Mouse (Mus musculus) MEL (cell line): Measurements from ENCODE around the gene Pdcd11. TPM values are rescaled to one million over a fixed set of nuclear protein-coding genes. Genes with fewer than 3 reads are reported as not detected.

Source experiments
- DNase-seq: peaks from one replicate; pipeline ENCODE4 v3.0.0; 2011; ENCODE audit warnings: low read depth, low spot score
- H3K27ac ChIP-seq: 2 replicates; pipeline ENCODE4 v1.5.1; 2012; ENCODE audit warnings: low read depth, mild to moderate bottlenecking, control low read depth, low read length, moderate library complexity; ENCODE audit not compliant: control insufficient read depth
- H3K27me3 ChIP-seq, 2 experiments: fragments of 150-350 bp in 1 of 2; sonication (generic) in 1 of 2; 2 replicates each; pipeline ENCODE4 v1.6.1; 2012; ENCODE audit warnings: low read length in 2 of 2, mild to moderate bottlenecking in 2 of 2, improper control_type of control experiment in 1 of 2, moderate library complexity in 1 of 2; ENCODE audit not compliant: insufficient read depth in 2 of 2, control insufficient read depth in 1 of 2
- H3K36me3 ChIP-seq, 2 experiments: 2 replicates each; pipeline ENCODE4 v1.6.1; 2012 to 2014; ENCODE audit warnings: low read length in 2 of 2, improper control_type of control experiment in 1 of 2, inconsistent platforms in 1 of 2, mild to moderate bottlenecking in 1 of 2; ENCODE audit not compliant: insufficient read depth in 2 of 2, control insufficient read depth in 1 of 2
- H3K4me1 ChIP-seq, 2 experiments: fragments of 150-350 bp in 1 of 2; sonication (generic) in 1 of 2; 2 replicates each; pipeline ENCODE4 v1.6.1; 2012; ENCODE audit warnings: low read length in 2 of 2, improper control_type of control experiment in 1 of 2, mild to moderate bottlenecking in 1 of 2; ENCODE audit not compliant: insufficient read depth in 2 of 2, control insufficient read depth in 1 of 2
- H3K4me3 ChIP-seq, 2 experiments: fragments of 150-350 bp in 1 of 2; sonication (generic) in 1 of 2; 2 replicates each; pipeline ENCODE4 v1.5.1; 2012; ENCODE audit warnings: low read depth in 2 of 2, low read length in 2 of 2, mild to moderate bottlenecking in 2 of 2, moderate library complexity in 2 of 2, control low read depth in 1 of 2, improper control_type of control experiment in 1 of 2; ENCODE audit not compliant: control insufficient read depth in 1 of 2, insufficient read depth in 1 of 2
- H3K79me2 ChIP-seq: 2 replicates; pipeline ENCODE4 v1.6.1; 2012; ENCODE audit warnings: mild to moderate bottlenecking, low read length, moderate library complexity; ENCODE audit not compliant: control insufficient read depth, poor library complexity, insufficient read depth
- H3K9ac ChIP-seq: 2 replicates; pipeline ENCODE4 v1.6.1; 2012; ENCODE audit warnings: low read depth, mild to moderate bottlenecking, control low read depth, low read length, moderate library complexity; ENCODE audit not compliant: control insufficient read depth, poor library complexity, severe bottlenecking
- H3K9me3 ChIP-seq: fragments of 150-350 bp; sonication (generic); replicated peaks from 2 replicates; pipeline ENCODE4 v1.6.1; 2012; ENCODE audit warnings: mild to moderate bottlenecking, low read length, improper control_type of control experiment, moderate library complexity; ENCODE audit not compliant: insufficient read depth
- CHD1 ChIP-seq: IDR thresholded peaks from 2 replicates; pipeline ENCODE4 v1.6.1; 2012; ENCODE audit warnings: low read depth, mild to moderate bottlenecking, inconsistent platforms, low read length, improper control_type of control experiment
- ELF1 ChIP-seq: IDR thresholded peaks from 2 replicates; pipeline ENCODE4 v1.6.1; 2014; ENCODE audit warnings: low read depth, mild to moderate bottlenecking, inconsistent platforms, low read length, improper control_type of control experiment, moderate library complexity
- GATA1 ChIP-seq: IDR thresholded peaks from 2 replicates; pipeline ENCODE4 v1.6.1; 2011; ENCODE audit warnings: low read depth, low read length, improper control_type of control experiment
- HCFC1 ChIP-seq: IDR thresholded peaks from 2 replicates; pipeline ENCODE4 v1.6.1; 2012; ENCODE audit warnings: low read depth, mild to moderate bottlenecking, inconsistent platforms, low read length, improper control_type of control experiment, moderate library complexity
- MAFK ChIP-seq: IDR thresholded peaks from 2 replicates; pipeline ENCODE4 v1.6.1; 2011; ENCODE audit warnings: low read depth, mild to moderate bottlenecking, low read length, improper control_type of control experiment, borderline replicate concordance
- MAX ChIP-seq: IDR thresholded peaks from 2 replicates; pipeline ENCODE4 v1.6.1; 2011; ENCODE audit warnings: low read length, improper control_type of control experiment
- MAZ ChIP-seq: IDR thresholded peaks from 2 replicates; pipeline ENCODE4 v1.6.1; 2012; ENCODE audit warnings: low read depth, mild to moderate bottlenecking, inconsistent platforms, low read length, improper control_type of control experiment
- MEF2A ChIP-seq: IDR thresholded peaks from 2 replicates; pipeline ENCODE4 v1.6.1; 2014; ENCODE audit warnings: low read depth, mild to moderate bottlenecking, inconsistent platforms, low read length, improper control_type of control experiment; ENCODE audit not compliant: poor library complexity, insufficient replicate concordance, severe bottlenecking; ENCODE audit errors: extremely low read depth
- MXI1 ChIP-seq: IDR thresholded peaks from 2 replicates; pipeline ENCODE4 v1.6.1; 2011; ENCODE audit warnings: mild to moderate bottlenecking, low read depth, low read length, improper control_type of control experiment
- NELFE ChIP-seq: IDR thresholded peaks from 2 replicates; pipeline ENCODE4 v1.6.1; 2011; ENCODE audit warnings: low read depth, low read length, improper control_type of control experiment
- NRF1 ChIP-seq: IDR thresholded peaks from 2 replicates; pipeline ENCODE4 v1.6.1; 2014; ENCODE audit warnings: low read depth, mild to moderate bottlenecking, inconsistent platforms, low read length, improper control_type of control experiment, moderate library complexity; ENCODE audit not compliant: poor library complexity, insufficient read depth, severe bottlenecking
- POLR2AphosphoS2 ChIP-seq: IDR thresholded peaks from 2 replicates; pipeline ENCODE4 v1.6.1; 2011; ENCODE audit warnings: low read length, improper control_type of control experiment
- RCOR1 ChIP-seq: IDR thresholded peaks from 2 replicates; pipeline ENCODE4 v1.6.1; 2012; ENCODE audit warnings: low read depth, mild to moderate bottlenecking, inconsistent platforms, low read length, improper control_type of control experiment
- SIN3A ChIP-seq: IDR thresholded peaks from 2 replicates; pipeline ENCODE4 v1.6.1; 2012; ENCODE audit warnings: low read length, improper control_type of control experiment, inconsistent platforms
- USF1 ChIP-seq: IDR thresholded peaks from 2 replicates; pipeline ENCODE4 v1.6.1; 2014; ENCODE audit warnings: low read depth, mild to moderate bottlenecking, inconsistent platforms, low read length, improper control_type of control experiment, moderate library complexity
- USF2 ChIP-seq, 2 experiments: IDR thresholded peaks; 2 replicates each; pipeline ENCODE4 v1.6.1; 2011 to 2012; ENCODE audit warnings: improper control_type of control experiment in 2 of 2, low read length in 2 of 2, borderline replicate concordance in 1 of 2, inconsistent platforms in 1 of 2, low read depth in 1 of 2, mild to moderate bottlenecking in 1 of 2; ENCODE audit not compliant: insufficient read depth in 1 of 2
- polyA plus RNA-seq, 2 experiments: library from polyadenylated mRNA; stranded (reverse) in 1 of 2; unstranded in 1 of 2; fragments of >175 nt in 1 of 2; fragments of >200 nt in 1 of 2; gene quantifications; 2 replicates each; pipeline versions ENCODE4 v1.2.1 to v1.2.4; 2012; ENCODE audit warnings: low replicate concordance in 2 of 2, low read depth in 1 of 2; ENCODE audit not compliant: insufficient read length in 2 of 2, insufficient read depth in 1 of 2, missing spikeins in 1 of 2
- total RNA-seq: library from RNA; depleted of rRNA; stranded (reverse); fragments of 300-350 nt; gene quantifications from 2 replicates; pipeline ENCODE4 v1.2.3, GENCODE M21; 2012

Pdcd11 gene
- total and polyA plus RNA-seq, 3 experiments, result 79.6 to 107 (median 81.8) TPM

DNA sequence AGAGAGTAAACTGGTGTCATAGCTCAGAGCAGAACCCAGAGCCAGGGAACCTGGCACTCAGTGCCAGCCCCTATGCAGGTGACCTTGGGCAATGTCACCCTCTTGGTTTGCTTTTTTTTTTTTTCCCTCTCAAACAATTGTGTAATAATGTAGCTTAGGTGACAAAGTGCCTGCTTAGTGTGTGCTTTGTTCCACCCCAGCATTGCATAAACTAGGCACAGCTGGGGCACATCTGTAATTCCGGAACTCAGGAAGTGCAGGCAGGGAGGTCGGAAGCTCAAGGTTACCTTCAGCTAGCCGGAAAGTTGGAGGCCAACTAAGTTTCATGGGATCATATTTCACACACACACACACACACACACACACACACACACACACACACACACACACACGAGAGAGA lies 59.3 kb downstream of the Pdcd11 start:
- Histone ChIP-seq H3K9ac (no peak overlapping the region), H3K36me3 (no peaks in the 10 kb centered on the region), H3K79me2 (no peaks in the 10 kb centered on the region), H3K27me3 (peaks cover 10 to 12% of the 10 kb centered on the region in 2 experiments), H3K27ac (no peak overlapping the region), H3K4me1 (no peaks in the 10 kb centered on the region), H3K4me3 (no peak overlapping the region), H3K9me3 (no peaks in the 10 kb centered on the region)
- DNase-seq, result no peak
- no peak for TF ChIP-seq CHD1
- no peak for TF ChIP-seq GATA1

DNA sequence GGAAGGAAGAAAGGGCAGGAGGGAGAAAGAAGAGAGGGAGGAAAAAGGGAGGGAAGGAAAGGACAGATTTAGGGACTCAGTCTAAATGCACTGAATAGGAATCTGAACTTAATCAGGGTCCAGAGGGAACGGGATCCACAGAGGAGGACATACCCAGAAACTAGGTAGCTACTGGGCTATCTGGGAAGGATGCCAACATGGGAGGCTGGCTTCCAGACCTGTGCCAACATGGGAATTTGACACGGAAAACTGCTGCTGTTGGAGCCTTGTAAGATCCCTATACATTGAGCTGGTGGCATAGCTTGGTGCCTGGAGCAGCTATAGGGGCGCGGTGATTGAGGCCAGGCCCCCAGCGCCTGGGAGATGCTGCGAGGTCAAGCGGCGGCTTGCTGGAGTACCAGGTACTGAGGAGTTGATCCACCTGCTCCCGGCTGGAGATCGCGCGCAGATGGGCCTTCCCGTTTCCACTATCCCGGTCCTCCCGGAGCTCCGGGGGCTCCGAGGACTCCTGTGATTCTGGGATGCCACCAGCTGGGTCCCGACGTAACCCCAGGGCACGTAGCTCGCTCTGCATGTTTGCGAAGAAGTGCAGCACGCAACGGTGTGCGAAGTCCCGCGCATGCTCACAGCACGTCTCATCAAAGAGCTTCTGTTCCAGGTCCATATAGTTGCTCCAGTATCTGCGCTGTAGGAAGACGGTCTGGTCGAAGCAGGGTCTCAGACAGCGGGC lies 60.9 kb downstream of the Pdcd11 start:
- no peak overlapping the region for H3K9ac ChIP-seq
- H3K27ac ChIP-seq, result no peak overlapping the region
- H3K9me3 ChIP-seq, result no peaks in the 10 kb centered on the region
- H3K36me3 ChIP-seq, result no peaks in the 10 kb centered on the region
- no peak for DNase-seq
- peaks cover 17% of the 10 kb centered on the region in 2 experiments for H3K27me3 ChIP-seq
- H3K4me3 ChIP-seq, result no peak overlapping the region
- no peak for TF ChIP-seq POLR2AphosphoS2
- no peak for TF ChIP-seq MXI1
- TF ChIP-seq MAFK, result no peak
- no peak for TF ChIP-seq USF2 (IDR thresholded peaks at IDR 0.05; ENCODE audit: borderline replicate concordance in 1 of 2, insufficient read depth in 1 of 2, low read depth in 1 of 2, low read length in 2 of 2)
- TF ChIP-seq MAX, result no peak
- TF ChIP-seq HCFC1, result no peak
- TF ChIP-seq ELF1, result no peak
- TF ChIP-seq MAZ, result no peak
- TF ChIP-seq SIN3A, result no peak
- TF ChIP-seq RCOR1, result no peak
- TF ChIP-seq NRF1, result no peak
- no peak for TF ChIP-seq USF1
- TF ChIP-seq NELFE, result no peak
- no peak for TF ChIP-seq MEF2A
- H3K4me1 ChIP-seq, result no peaks in the 10 kb centered on the region
- H3K79me2 ChIP-seq, result no peaks in the 10 kb centered on the region
